Mouse (Mus musculus) central nervous system, embryonic 18 days (tissue): ENCODE measurements around the gene Ciao2b. TPM values are rescaled to one million over a fixed set of nuclear protein-coding genes. Genes with fewer than 3 reads are reported as not detected.

ENCODE experiments used
- polyA plus RNA-seq: library from polyadenylated mRNA; depleted of rRNA; stranded (reverse); fragments of >200 nt; gene quantifications from 2 replicates; pipeline ENCODE4 v1.2.3, GENCODE M21; 2012; rRNA removed

The Ciao2b gene
- 78.0 and 96.6 TPM in 2 replicates for polyA plus RNA-seq

GRCm38 (mm10) chr8:104641426-104642323 is at the start of gene Ciao2b:
Gene Ciao2b, minus strand, starts transcription at chr8:104641965.

GRCm38 (mm10) chr8:104630981-104631663 is 10.6 kb downstream of the Ciao2b start, which contains the start of gene Rrad:
Gene Rrad, minus strand, starts transcription at chr8:104631327.

GRCm38 (mm10) chr8:104624161-104624560 is 17.6 kb downstream of the Ciao2b start, which contains the start of gene Cdh16:
Gene Cdh16, minus strand, starts transcription at chr8:104624396.

GRCm38 (mm10) chr8:104591133-104591834 is 50.5 kb downstream of the Ciao2b start, which contains the start of gene Pdp2:
Gene Pdp2, plus strand, starts transcription at chr8:104591451.

Other genes with a start within 250 kb of the Ciao2b start
- 24.1 and 24.6 TPM in 2 replicates for gene Cmtm4, start 246.2 kb downstream of the Ciao2b start, polyA plus RNA-seq
- gene Dync1li2, start 198.9 kb downstream of the Ciao2b start, polyA plus RNA-seq = 108 and 110 TPM in 2 replicates
- gene Terb1, start 132.1 kb downstream of the Ciao2b start, polyA plus RNA-seq = 0.52 and 0.80 TPM in 2 replicates
- 91.5 and 98.5 TPM in 2 replicates for gene Nae1, start 107.3 kb downstream of the Ciao2b start, polyA plus RNA-seq
- 2.6 and 2.8 TPM in 2 replicates for gene Car7, start 107.3 kb downstream of the Ciao2b start, polyA plus RNA-seq
- gene Pdp2, start 50.5 kb downstream of the Ciao2b start, polyA plus RNA-seq = 7.8 and 8.0 TPM in 2 replicates
- not detected in 2 replicates for gene Cdh16, start 17.6 kb downstream of the Ciao2b start, polyA plus RNA-seq
- 3.3 and 5.1 TPM in 2 replicates for gene Rrad, start 10.6 kb downstream of the Ciao2b start, polyA plus RNA-seq
- gene Ces2a, start 92.0 kb upstream of the Ciao2b start, polyA plus RNA-seq = not detected in 2 replicates
- gene Ces2b, start 189.6 kb upstream of the Ciao2b start, polyA plus RNA-seq = 0.19 and 0.29 TPM in 2 replicates
- gene Ces2c, start 205.1 kb upstream of the Ciao2b start, polyA plus RNA-seq = 0.05 TPM in 1 of 2 replicates, not detected in the other